Mouse (Mus musculus) spleen, postnatal 14 days (tissue): ENCODE measurements around the gene Fam131b.

Experiments used
- DNase-seq, 2 experiments: peaks; one replicate each; pipeline ENCODE4 v3.0.0; 2021 to 2022; ENCODE audit warnings: low spot score in 2 of 2

Gene Fam131b

DNA sequence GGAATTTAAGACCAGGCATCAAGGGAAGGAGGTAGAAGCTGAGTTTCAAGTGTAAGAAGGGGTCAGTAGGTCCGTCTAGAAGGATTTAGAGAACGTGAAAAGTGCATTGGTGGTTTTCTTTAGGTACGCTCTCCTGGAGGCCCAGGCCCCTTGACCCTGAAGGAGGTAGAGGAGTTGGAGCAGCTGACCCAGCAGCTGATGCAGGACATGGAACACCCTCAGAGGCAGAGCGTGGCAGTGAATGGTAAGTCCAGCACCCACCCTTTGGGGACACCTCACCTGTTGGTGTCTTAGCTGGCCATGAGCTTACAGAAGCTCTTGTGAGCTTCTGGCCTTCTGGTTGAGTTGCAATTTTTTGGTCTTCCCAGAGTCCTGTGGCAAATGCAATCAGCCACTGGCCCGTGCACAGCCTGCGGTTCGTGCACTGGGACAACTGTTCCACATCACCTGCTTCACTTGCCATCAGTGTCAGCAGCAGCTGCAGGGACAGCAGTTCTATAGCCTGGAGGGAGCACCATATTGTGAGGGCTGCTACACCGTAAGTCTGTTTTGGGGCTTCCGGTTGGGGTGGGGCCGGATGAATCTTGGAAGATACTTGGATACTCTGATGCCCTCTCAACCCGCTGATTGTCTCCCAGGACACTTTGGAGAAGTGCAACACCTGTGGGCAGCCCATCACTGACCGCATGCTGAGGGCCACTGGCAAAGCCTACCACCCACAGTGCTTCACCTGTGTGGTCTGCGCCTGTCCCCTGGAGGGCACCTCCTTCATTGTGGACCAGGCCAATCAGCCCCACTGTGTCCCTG lies 31.6 kb upstream of the Fam131b start:
- DNase-seq: no peak

DNA sequence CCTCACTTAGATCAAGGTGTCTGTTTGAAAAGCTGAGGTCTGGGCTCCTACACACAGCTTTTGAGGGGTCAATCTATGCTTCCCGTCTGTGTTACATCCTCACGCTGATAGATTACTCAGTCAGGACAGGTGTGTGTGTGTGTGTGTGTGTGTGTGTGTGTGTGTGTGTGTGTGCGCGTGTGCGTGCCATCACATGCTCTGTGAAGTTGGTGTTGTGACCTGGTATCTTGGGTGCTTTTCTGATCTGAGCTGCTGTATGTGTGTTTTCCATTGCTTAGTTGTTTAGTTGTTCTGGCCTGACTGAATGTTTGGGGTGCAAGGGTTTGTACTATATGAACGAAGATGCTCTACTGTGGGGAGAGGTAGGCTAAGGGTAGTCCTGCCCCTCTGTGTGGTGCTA lies 30.9 kb upstream of the Fam131b start:
- DNase-seq: no peak

GRCm38 (mm10) chr6:42354076-42355019 lies 29.9 kb upstream of the Fam131b start:
- no peak for DNase-seq

DNA sequence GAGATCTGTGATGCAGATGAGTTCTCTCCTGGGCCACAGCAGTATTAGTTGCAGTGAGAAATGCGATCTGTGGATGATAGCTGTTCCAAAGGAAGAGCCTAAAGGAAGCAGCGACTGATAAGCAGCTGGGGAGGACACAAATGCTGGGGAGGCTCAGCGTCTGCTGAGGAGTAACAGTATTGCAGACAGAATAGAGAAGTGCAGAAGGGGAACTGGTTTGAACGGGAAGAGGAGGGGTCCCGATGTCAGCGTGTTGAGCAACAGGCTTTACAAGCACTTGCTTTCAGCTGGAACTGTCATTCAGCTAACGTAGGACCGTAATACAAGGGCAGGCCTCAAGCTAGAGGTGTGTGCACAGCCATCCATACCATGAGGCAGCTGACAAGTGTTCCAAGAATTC lies 28.7 kb upstream of the Fam131b start:
- DNase-seq: no peak

DNA sequence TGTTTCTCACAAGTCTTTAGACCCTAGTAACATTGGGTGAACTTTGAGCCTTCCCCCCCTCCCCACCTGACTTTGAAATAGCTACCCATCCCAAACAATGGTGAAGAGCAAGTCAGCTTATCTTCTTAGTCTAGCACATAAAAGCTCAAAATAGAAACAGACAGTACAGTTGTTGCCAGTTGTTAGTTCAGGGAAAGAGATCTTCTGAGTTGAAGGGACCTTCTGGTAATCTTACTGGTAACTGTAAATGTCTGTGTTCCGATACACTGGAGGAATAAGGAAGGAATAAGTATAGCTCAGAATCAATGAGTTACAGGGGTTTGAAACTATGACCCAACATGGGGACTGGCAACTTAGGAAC lies 28.0 kb upstream of the Fam131b start:
- DNase-seq: no peak

DNA sequence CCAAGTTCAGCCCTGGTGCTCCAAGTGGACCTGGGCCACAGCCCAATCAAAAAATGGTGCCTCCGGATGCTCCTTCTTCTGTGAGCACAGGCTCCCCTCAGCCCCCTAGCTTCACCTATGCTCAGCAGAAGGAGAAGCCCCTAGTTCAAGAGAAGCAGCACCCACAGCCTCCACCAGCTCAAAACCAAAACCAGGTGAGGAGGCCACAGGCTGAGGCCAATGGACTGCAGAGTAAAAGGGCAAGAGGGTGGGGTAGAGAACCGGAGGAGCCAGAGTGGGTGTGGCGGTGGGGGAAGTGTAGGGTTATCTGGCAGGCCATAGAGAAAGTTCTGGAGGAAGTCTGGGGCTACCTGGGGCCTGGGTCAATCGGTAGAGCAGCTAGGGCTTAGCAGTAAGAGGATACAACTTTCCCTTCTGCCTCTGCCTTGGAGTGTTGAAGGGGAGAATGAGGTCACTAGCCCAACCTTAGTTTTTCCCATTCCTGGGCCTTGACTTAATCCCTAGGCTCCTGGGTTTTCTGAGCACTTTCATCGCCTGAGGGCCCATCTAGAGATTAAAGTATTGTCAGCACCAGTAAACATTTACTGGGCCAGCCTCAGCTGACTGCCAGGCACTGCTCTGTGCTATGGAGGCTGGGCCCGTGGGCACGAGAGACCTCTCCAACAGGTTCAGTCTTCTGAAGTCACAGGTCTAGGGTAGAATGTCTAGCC lies 27.5 kb upstream of the Fam131b start:
- DNase-seq: no peak

- no peak for DNase-seq
Observed at GRCm38 (mm10) chr6:42350968-42351775, 26.7 kb upstream of the Fam131b start.

DNA sequence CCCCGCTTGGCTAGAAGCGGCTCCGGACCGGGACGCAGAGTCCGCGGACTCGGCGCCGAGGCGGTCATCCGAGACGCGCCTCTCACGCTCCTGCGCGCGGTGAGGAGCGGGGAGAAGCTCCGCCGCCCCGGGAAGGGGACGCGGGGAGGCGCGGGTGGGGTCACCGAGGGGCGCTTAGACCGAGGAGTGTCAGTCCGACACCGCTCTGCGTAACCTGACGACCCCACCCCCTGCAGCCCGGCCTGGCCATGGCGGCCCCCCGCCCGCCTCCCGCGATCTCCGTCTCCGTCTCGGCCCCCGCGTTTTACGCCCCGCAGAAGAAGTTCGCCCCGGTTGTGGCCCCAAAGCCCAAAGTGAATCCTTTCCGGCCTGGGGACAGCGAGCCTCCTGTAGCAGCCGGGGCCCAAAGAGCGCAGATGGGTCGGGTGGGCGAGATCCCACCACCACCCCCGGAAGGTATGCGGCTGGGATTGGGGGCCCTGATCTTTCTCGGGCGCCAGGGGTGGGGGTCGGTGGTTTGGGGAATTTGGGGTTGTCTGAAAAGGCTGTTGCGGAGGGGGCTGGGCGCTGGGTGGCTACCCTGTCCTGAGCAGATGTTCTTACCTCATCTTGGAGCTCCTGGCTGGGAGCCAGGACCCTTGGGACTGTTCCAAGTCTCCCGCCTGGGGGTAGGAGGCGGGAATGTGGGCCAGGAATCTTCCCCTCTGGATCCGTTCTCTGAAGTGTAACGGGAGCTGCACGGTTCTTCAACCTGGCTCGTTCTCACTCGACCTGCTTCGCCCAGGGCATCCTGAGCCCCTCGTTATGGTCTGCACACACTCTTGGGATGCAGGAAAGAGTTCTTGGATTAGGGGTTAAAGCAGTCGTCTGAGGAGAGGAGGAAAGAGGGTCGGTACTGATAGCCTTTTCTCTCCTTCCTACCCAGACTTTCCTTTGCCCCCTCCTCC lies 25.9 kb upstream of the Fam131b start:
- DNase-seq: no peak

DNA sequence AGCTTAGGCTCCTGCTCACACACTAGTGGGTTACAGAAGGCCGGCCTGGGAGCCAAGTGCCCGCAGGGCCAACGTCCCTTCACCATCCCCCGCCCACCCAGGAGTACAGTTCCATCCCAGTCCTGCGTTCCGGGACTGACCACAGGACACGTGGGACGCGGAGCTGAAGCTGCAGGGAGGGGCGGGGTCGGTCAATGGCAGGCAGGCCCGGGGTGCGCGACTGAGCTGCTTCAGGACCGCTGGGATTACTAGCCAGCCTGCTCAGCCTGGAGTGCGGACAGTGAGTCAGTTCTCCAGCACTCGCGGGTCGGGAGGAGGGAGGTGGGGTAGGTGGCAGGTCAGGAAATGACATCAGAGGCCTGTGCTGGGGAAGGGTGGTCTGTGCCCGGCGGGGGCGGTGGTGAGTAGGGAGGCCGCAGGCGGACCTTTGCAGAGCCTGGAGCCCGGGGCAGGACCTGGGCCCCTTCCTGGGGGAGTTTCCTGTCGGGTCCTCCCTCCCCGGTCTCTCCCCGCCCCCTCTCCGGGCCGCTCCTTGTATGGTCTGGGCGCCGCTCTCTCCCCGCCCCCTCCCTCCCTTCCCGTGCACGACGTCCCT lies 25.1 kb upstream of the Fam131b start, which contains the start of gene Zyx:
Gene Zyx, plus strand, starts transcription at position 205 of the 595 bp plus-strand sequence.
- peak; percentile 65 for DNase-seq

DNA sequence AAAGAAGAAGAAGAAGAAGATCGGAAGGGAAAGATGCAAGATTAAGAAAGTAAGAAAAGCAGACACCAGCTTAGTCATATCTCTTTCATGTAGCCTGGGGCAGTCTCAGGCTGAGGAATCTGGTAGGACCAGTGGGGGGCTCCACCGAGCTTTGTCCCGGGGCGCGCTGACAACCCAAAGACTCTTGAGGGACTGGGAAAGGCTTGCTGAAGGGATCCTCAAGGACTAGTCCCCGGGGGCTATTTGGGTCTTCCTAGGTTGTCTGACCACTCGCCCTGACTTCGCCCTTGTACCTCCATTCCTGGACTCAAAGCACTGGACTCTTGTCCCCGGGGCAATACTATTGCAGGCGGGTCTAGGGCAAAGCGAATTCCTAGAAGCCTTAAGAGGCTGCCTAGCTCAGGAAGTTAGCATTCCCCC lies 24.6 kb upstream of the Fam131b start:
- peak; percentile 37 to 57 for DNase-seq

DNA sequence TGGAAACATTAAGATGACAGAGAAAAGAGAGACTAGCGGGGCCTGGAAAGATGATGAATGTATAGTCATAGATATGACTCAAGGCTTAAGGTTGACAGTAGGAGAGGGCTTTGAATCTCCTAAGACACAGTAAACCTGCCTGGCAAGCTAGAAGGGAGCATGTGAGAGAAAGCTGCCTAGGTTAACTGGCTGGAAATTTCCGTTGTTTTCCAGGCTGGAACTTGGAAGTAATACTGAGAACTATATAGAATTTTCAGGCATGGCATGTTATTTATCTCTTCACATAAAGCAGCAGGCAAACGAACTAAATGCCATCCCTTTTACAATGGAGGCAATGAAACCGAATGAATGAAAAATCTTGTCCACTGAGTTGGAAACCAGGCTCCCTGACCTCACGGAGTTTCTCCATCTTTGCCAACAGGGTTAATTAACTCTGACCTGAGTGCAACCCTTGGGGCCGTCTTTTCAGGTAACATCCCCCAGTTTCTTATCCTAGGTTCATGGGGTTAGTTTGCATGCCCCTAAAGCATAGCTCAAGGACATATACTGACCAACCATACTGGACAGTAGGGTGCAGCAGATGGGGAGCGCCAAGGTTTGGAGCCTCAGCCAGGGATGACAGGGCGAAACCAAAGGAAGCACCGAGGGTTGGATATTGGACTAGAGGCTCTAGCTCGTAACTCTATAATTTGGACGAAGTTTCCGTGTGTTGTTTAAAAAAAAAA lies 24.0 kb upstream of the Fam131b start:
- no peak for DNase-seq

GRCm38 (mm10) chr6:42344255-42344654 lies 19.8 kb upstream of the Fam131b start:
- no peak for DNase-seq

DNA sequence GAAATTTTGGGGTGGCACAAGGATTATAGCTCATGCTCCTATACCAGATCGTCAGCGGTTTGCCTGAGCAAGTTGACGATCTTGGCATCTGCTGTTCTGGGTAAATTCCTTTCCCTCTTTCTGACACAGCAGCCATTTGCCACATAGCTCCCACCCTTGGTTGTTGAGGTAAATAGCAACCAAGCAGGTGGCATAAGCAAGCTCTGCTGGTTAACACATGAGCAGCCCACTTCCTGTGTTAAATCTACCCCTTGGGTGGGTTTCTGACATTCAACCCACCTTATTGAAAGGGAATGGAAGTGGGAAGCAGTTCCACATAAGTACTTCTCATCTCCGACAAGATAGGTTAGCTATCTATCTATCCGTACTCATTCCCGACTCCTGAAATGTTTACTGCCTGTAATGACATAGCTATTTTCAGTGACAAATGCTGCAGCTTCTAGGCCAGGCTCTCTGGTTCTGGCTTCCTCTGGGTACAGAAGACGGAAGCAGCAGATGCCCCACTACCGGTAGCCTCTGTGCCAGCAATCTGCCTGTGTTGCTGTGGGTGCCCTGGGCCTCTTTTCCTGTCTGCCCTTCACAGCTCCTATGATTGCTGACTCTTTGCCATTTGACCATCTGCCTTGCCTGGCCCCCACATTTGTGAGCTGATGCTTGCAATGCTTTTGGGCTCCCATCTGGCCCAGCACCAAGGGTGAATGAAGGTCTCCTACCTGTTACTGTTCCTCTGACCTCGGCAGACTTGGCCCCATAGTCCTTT lies 19.1 kb upstream of the Fam131b start:
- DNase-seq: no peak

GRCm38 (mm10) chr6:42342171-42342570 lies 17.7 kb upstream of the Fam131b start:
- DNase-seq: no peak

DNA sequence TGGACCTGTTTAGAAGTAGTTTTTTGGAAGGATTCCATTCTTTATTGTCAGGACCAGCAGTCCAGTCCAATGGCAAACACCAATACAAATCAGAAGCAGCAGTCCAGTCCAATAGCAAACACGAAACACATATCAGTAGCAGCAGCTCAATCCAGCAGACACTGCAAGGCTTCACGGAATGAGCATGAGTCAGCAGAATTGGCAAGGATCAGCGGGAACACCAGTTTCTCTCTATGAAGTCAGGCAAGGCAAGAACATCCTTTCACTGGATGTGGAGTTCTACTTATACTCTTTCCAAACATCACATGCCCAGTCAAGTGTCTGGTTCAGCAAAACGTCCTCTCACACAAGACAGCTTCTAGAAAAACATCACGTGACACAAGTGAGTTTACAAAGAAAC lies 15.5 kb upstream of the Fam131b start:
- no peak for DNase-seq

- DNase-seq: no peak
Observed at GRCm38 (mm10) chr6:42339189-42339588, 14.7 kb upstream of the Fam131b start.

GRCm38 (mm10) chr6:42330946-42331345 lies 6.5 kb upstream of the Fam131b start:
- no peak for DNase-seq

DNA sequence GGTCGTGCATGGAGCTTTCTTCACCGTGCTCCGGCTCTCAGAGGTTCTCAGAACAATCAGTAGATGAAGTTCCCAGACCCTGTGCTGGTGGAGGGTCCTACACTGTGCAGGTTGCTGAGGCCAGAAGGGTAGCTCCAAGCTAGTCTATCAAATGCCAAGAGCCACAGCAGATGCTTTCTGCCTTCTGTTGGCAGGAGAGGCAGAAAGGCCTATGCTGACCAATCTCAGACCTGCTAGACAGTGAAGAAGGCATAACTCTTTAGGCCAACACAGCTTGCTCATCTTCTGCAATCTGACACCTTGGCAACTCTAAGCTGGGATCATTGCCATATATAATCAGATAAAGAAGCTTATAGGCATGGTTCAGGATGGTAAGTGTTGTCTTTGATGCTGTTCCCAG lies 5.8 kb upstream of the Fam131b start:
- no peak for DNase-seq
